Mouse (Mus musculus) embryonic fibroblast, embryonic 13.5 days (primary cell): Measurements from ENCODE around the gene Lhx9. TPM values are rescaled to one million over a fixed set of nuclear protein-coding genes. Genes with fewer than 3 reads are reported as not detected.

Experiments
- H3K27ac ChIP-seq: 2 replicates; pipeline ENCODE4 v1.5.1; 2012; ENCODE audit warnings: low read length, control low read depth, inconsistent platforms; ENCODE audit not compliant: insufficient read depth
- H3K4me1 ChIP-seq: 2 replicates; pipeline ENCODE4 v1.6.1; 2011; ENCODE audit warnings: low read length; ENCODE audit not compliant: control insufficient read depth, insufficient read depth
- H3K4me3 ChIP-seq: 2 replicates; pipeline ENCODE4 v1.5.1; 2011; ENCODE audit warnings: mild to moderate bottlenecking, control low read depth, low read length; ENCODE audit not compliant: insufficient read depth
- CTCF ChIP-seq: IDR thresholded peaks from 2 replicates; pipeline ENCODE4 v1.5.1; 2011; ENCODE audit warnings: mild to moderate bottlenecking, control low read depth, low read length, moderate library complexity, borderline replicate concordance; ENCODE audit not compliant: insufficient read depth
- POLR2A ChIP-seq: IDR thresholded peaks from 2 replicates; pipeline ENCODE4 v1.6.1; 2011; ENCODE audit warnings: low read depth, mild to moderate bottlenecking, control low read depth, low read length, moderate library complexity
- polyA plus RNA-seq: library from polyadenylated mRNA; stranded (reverse); fragments of >200 nt; gene quantifications from 2 replicates; pipeline ENCODE4 v1.2.4, GENCODE M21; 2011; ENCODE audit warnings: low read depth; ENCODE audit not compliant: missing spikeins, insufficient read length

The Lhx9 gene
- polyA plus RNA-seq, 1 experiment, result 18.7 TPM

GRCm38 (mm10) chr1:138801732-138802131, 46.6 kb downstream of the Lhx9 start:
- Histone ChIP-seq H3K27ac (no peak overlapping the region), H3K4me3 (no peak overlapping the region), H3K4me1 (no peaks in the 10 kb centered on the region)
- TF ChIP-seq POLR2A, result no peak
- TF ChIP-seq CTCF, result no peak

- Histone ChIP-seq H3K4me3 (no peak overlapping the region), H3K4me1 (no peaks in the 10 kb centered on the region), H3K27ac (no peak overlapping the region)
- TF ChIP-seq CTCF, result no peak
- no peak for TF ChIP-seq POLR2A
Observed at GRCm38 (mm10) chr1:138801296-138801695, 47.1 kb downstream of the Lhx9 start.

- H3K4me1 ChIP-seq, result no peaks in the 10 kb centered on the region
- TF ChIP-seq CTCF (no peak), POLR2A (no peak)
Observed at GRCm38 (mm10) chr1:138799692-138800314, 48.6 kb downstream of the Lhx9 start.

GRCm38 (mm10) chr1:138798110-138798509, 50.3 kb downstream of the Lhx9 start:
- H3K4me3 ChIP-seq, result no peak overlapping the region
- H3K4me1 ChIP-seq, result no peaks in the 10 kb centered on the region
- TF ChIP-seq POLR2A, result no peak
- no peak for TF ChIP-seq CTCF

More at GRCm38 (mm10) chr1:138799692-138800314, 48.6 kb downstream of the Lhx9 start:
- Histone ChIP-seq H3K27ac (no peak overlapping the region), H3K4me3 (no peak overlapping the region)

GRCm38 (mm10) chr1:138785856-138786255, 62.5 kb downstream of the Lhx9 start:
- Histone ChIP-seq H3K4me3 (no peak overlapping the region), H3K27ac (no peak overlapping the region), H3K4me1 (no peaks in the 10 kb centered on the region)
- TF ChIP-seq CTCF (no peak), POLR2A (no peak)

More at GRCm38 (mm10) chr1:138798110-138798509, 50.3 kb downstream of the Lhx9 start:
- no peak overlapping the region for H3K27ac ChIP-seq

GRCm38 (mm10) chr1:138784019-138784418, 64.4 kb downstream of the Lhx9 start:
- no peak for TF ChIP-seq CTCF
- TF ChIP-seq POLR2A, result no peak
- no peak overlapping the region for H3K4me3 ChIP-seq
- H3K27ac ChIP-seq, result no peak overlapping the region
- H3K4me1 ChIP-seq, result no peaks in the 10 kb centered on the region

Other genes starting within 250 kb of the Lhx9 start
- 63.3 and 64.5 TPM in 2 replicates for gene Nek7, start 228.4 kb downstream of the Lhx9 start, polyA plus RNA-seq
- gene 2310009B15Rik, start 8.3 kb upstream of the Lhx9 start, polyA plus RNA-seq, result 10.9 and 12.2 TPM in 2 replicates
- 9.7 and 12.3 TPM in 2 replicates for gene Dennd1b, start 114.9 kb upstream of the Lhx9 start, polyA plus RNA-seq